Mouse (Mus musculus): ENCODE results near the gene Hmgcll1.

GRCm38 (mm10) chr9:76000876-76001858 lies 13.5 kb upstream of the Hmgcll1 start:
- no peak for TF ChIP-seq CTCF (conservative IDR thresholded peaks at IDR 0.05; ENCODE audit: insufficient read depth, insufficient read length, low read depth, low read length)
- TF ChIP-seq POLR2A (IDR thresholded peaks at IDR 0.05; ENCODE audit: low read depth, low read length): no peak
